Mouse (Mus musculus): ENCODE measurements around the gene Rab3gap1. TPM values are rescaled to one million over a fixed set of nuclear protein-coding genes. Genes with fewer than 3 reads are reported as not detected.

The Rab3gap1 gene
- polyA plus RNA-seq (2015; fragmentation: Nextera tagmentation; extraction: Ambion mirVana): 23.9 and 24.7 TPM in 2 replicates

GRCm38 (mm10) chr1:127868300-127869261, at the start of gene Rab3gap1:
Rab3gap1 (plus strand) TSS chr1:127868773.
- Histone ChIP-seq H3K36me3 (peaks cover 11% of the 10 kb centered on the region), H3K27me3 (no peaks in the 10 kb centered on the region), H3K27ac (peak within 1 kb of the TSS; percentile 86), H3K4me1 (replicated peaks) (peaks cover 8% of the 10 kb centered on the region), H3K9ac (peak within 1 kb of the TSS; percentile 73), H3K9me3 (replicated peaks) (no peaks in the 10 kb centered on the region), H3K4me3 (peak within 1 kb of the TSS; percentile 86), H3K4me2 (peak within 1 kb of the TSS; percentile 58)
- 11% methylated on average over 47 of the region's 47 CpGs for WGBS
- ATAC-seq (replicated peaks; ENCODE audit: insufficient number of reproducible peaks, insufficient read depth, low FRiP score, low read depth): peak; percentile 97

DNA sequence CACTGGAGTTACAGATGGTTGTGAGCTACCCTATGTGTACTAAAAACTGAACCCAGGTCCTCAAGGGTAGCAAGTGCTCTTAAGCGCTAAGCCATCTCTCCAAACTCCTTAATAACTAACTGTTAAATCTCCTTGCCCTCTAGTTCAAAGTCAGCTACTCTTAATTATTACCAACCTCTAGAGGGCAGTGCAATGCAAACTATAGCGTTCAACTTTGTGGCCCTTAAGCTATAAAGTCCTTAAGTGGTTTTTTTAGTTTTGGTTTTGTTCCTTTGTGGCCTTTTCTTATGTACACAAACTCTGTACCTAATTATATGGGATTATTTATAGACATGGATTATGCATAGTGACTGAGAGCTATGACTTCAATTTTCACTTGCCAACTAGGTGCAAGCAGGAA, 41.2 kb upstream of the Rab3gap1 start:
- Histone ChIP-seq H3K4me2 (no peak overlapping the region), H3K4me3 (no peak overlapping the region), H3K9ac (no peak overlapping the region), H3K4me1 (replicated peaks) (no peaks in the 10 kb centered on the region), H3K27me3 (no peaks in the 10 kb centered on the region), H3K27ac (no peak overlapping the region), H3K9me3 (replicated peaks) (no peaks in the 10 kb centered on the region), H3K36me3 (no peaks in the 10 kb centered on the region)
- no peak for ATAC-seq (replicated peaks; ENCODE audit: insufficient number of reproducible peaks, insufficient read depth, low FRiP score, low read depth)
- WGBS: 20% methylated on average over 2 of the region's 2 CpGs

GRCm38 (mm10) chr1:127830215-127830921, 38.2 kb upstream of the Rab3gap1 start:
- Histone ChIP-seq H3K4me1 (replicated peaks) (0 out of 2 replicates have a peak, but pooled peaks cover 4% of the 10 kb centered on the region), H3K9me3 (replicated peaks) (no peaks in the 10 kb centered on the region), H3K27me3 (no peaks in the 10 kb centered on the region), H3K36me3 (no peaks in the 10 kb centered on the region), H3K4me2 (no peak overlapping the region), H3K27ac (no peak overlapping the region), H3K4me3 (no peak overlapping the region), H3K9ac (no peak overlapping the region)
- no peak; the same call in 1 of the 2 replicates for ATAC-seq (replicated peaks; ENCODE audit: insufficient number of reproducible peaks, insufficient read depth, low FRiP score, low read depth)
- 78% methylated on average over 13 of the region's 13 CpGs for WGBS

DNA sequence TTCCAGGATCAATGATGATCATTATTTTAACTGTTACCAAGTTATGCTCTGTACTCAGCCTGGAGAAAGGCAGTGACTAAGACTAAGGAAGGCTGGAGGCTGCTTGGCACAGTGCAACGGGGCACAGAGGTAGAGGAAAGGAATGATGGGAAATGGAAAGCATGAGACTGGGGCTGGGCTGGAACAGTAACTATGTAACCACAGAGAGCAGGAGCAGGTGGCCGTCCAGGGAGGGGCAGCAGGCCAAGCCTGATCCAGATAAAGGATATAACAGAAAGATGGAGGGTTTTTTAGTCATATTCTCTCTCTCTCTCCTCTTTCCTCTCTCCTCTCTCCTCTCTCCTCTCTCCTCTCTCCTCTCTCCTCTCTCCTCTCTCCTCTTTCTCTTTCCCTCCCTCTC, 34.9 kb upstream of the Rab3gap1 start:
- Histone ChIP-seq H3K4me2 (no peak overlapping the region), H3K4me1 (replicated peaks) (0 out of 2 replicates have a peak, but pooled peaks cover 4% of the 10 kb centered on the region), H3K27me3 (no peaks in the 10 kb centered on the region), H3K4me3 (no peak overlapping the region), H3K36me3 (no peaks in the 10 kb centered on the region), H3K9me3 (replicated peaks) (no peaks in the 10 kb centered on the region), H3K27ac (no peak overlapping the region), H3K9ac (no peak overlapping the region)
- WGBS: 52% methylated on average over 2 of the region's 2 CpGs
- no peak for ATAC-seq (replicated peaks; ENCODE audit: insufficient number of reproducible peaks, insufficient read depth, low FRiP score, low read depth)

- no peak overlapping the region for H3K27ac ChIP-seq
- 40% methylated on average over 4 of the region's 4 CpGs for WGBS
- H3K27me3 ChIP-seq: no peaks in the 10 kb centered on the region
- no peak overlapping the region for H3K4me3 ChIP-seq
- H3K4me2 ChIP-seq: no peak overlapping the region
- no peaks in the 10 kb centered on the region for H3K36me3 ChIP-seq
- ATAC-seq (replicated peaks; ENCODE audit: insufficient number of reproducible peaks, insufficient read depth, low FRiP score, low read depth): no peak
- 0 out of 2 replicates have a peak, but pooled peaks cover 4% of the 10 kb centered on the region for H3K4me1 ChIP-seq (replicated peaks)
- no peaks in the 10 kb centered on the region for H3K9me3 ChIP-seq (replicated peaks)
- H3K9ac ChIP-seq: no peak overlapping the region
Observed at GRCm38 (mm10) chr1:127834202-127834601, 34.4 kb upstream of the Rab3gap1 start.

DNA sequence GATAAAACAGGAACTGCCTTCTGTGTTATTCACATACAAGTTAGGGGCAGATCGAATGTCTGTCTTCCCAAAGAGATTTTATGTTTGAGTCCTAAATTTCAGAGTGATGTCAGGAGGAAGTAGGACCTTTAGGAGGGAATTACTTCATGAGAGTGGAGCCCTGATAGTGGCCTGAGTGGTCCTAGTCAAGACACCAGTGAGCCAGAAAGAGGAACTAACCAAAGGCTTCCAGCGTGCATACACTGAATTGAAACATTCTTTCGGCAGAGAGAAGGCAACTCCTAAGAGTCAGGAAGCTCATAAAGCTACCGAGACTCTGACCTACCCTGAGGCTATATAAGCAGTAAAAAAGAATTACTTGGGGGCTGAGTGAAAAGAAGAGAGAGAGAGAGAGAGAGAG, 32.0 kb upstream of the Rab3gap1 start:
- H3K36me3 ChIP-seq: no peaks in the 10 kb centered on the region
- no peaks in the 10 kb centered on the region for H3K9me3 ChIP-seq (replicated peaks)
- no peak for ATAC-seq (replicated peaks; ENCODE audit: insufficient number of reproducible peaks, insufficient read depth, low FRiP score, low read depth)
- 0 out of 2 replicates have a peak, but pooled peaks cover 4% of the 10 kb centered on the region for H3K4me1 ChIP-seq (replicated peaks)
- H3K27me3 ChIP-seq: no peaks in the 10 kb centered on the region
- 54% methylated on average over 4 of the region's 4 CpGs for WGBS
- no peak overlapping the region for H3K4me2 ChIP-seq
- no peak overlapping the region for H3K9ac ChIP-seq
- no peak overlapping the region for H3K27ac ChIP-seq
- H3K4me3 ChIP-seq: no peak overlapping the region

- Histone ChIP-seq H3K9me3 (replicated peaks) (no peaks in the 10 kb centered on the region), H3K9ac (no peak overlapping the region), H3K4me2 (no peak overlapping the region), H3K27ac (no peak overlapping the region), H3K4me1 (replicated peaks) (0 out of 2 replicates have a peak, but pooled peaks cover 4% of the 10 kb centered on the region), H3K4me3 (no peak overlapping the region), H3K36me3 (no peaks in the 10 kb centered on the region), H3K27me3 (no peaks in the 10 kb centered on the region)
- no peak for ATAC-seq (replicated peaks; ENCODE audit: insufficient number of reproducible peaks, insufficient read depth, low FRiP score, low read depth)
- WGBS: 58% methylated on average over 1 of the region's 1 CpGs
Observed at GRCm38 (mm10) chr1:127838602-127839001, 30.0 kb upstream of the Rab3gap1 start.

DNA sequence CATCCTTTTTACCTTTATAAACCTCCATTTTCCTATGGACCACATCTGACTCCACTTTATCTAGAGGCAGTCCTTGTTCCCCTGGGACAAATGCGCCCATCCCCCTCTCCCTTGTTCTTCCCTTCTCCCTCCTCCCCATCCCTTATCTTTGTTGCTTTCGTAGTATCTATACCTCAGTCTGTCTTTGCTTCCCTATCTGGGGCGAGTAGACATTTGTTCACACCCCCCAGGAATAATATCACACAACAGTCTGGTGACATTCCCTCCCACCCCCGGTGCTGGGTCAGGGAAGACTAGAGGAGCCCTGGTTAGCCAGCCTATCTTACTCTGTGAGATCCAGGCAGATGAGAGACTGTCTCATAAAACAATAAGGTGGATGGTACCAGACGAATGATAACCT, 23.1 kb upstream of the Rab3gap1 start:
- no peaks in the 10 kb centered on the region for H3K27me3 ChIP-seq
- no peaks in the 10 kb centered on the region for H3K36me3 ChIP-seq
- no peak overlapping the region for H3K27ac ChIP-seq
- WGBS: 56% methylated on average over 5 of the region's 5 CpGs
- no peak overlapping the region for H3K4me2 ChIP-seq
- no peaks in the 10 kb centered on the region for H3K9me3 ChIP-seq (replicated peaks)
- H3K4me1 ChIP-seq (replicated peaks): no peaks in the 10 kb centered on the region
- no peak overlapping the region for H3K4me3 ChIP-seq
- ATAC-seq (replicated peaks; ENCODE audit: insufficient number of reproducible peaks, insufficient read depth, low FRiP score, low read depth): no peak
- H3K9ac ChIP-seq: no peak overlapping the region

DNA sequence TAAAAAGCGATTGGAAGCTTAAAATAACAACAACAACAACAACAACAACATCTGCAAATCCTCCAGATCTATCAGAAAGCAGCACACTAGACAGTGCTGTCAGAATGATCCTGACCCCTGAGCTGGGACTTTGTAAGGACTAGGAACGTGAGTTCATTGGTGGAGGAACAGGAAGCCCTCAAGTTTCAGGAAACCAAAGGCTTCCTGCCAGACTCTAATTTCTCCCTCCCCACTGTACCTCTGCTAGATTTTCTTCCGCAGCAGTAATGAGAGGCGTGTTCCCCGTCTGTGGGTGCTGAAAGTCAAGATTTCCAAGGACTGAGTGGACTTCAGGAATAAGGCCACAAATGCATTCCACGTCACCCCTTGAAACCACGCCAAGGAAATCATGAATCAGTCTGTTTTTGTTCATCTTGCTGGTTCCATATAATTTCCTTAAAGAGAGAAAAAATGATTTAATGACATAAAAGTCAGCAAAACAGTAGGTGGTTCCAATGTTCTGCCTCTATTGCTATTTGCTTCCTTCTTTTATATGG, 18.4 kb upstream of the Rab3gap1 start:
- no peak for ATAC-seq (replicated peaks; ENCODE audit: insufficient number of reproducible peaks, insufficient read depth, low FRiP score, low read depth)
- no peaks in the 10 kb centered on the region for H3K27me3 ChIP-seq
- no peaks in the 10 kb centered on the region for H3K4me1 ChIP-seq (replicated peaks)
- no peaks in the 10 kb centered on the region; the same call in 1 of the 2 replicates for H3K36me3 ChIP-seq
- H3K9me3 ChIP-seq (replicated peaks): no peaks in the 10 kb centered on the region
- no peak overlapping the region for H3K4me2 ChIP-seq
- H3K27ac ChIP-seq: no peak overlapping the region
- 61% methylated on average over 7 of the region's 7 CpGs for WGBS
- H3K9ac ChIP-seq: no peak overlapping the region
- H3K4me3 ChIP-seq: no peak overlapping the region

- ATAC-seq (replicated peaks; ENCODE audit: insufficient number of reproducible peaks, insufficient read depth, low FRiP score, low read depth): no peak
- no peaks in the 10 kb centered on the region for H3K27me3 ChIP-seq
- WGBS: 77% methylated on average over 14 of the region's 14 CpGs
Observed at GRCm38 (mm10) chr1:127854486-127855222, 13.9 kb upstream of the Rab3gap1 start, which contains the start of gene Map3k19. Map3k19 (minus strand) TSS chr1:127855031.

More at GRCm38 (mm10) chr1:127854486-127855222, 13.9 kb upstream of the Rab3gap1 start, which contains the start of gene Map3k19:
- Histone ChIP-seq H3K9ac (no peak within 1 kb of the TSS), H3K4me1 (replicated peaks) (no peaks in the 10 kb centered on the region), H3K27ac (no peak within 1 kb of the TSS), H3K4me2 (no peak within 1 kb of the TSS), H3K36me3 (no peaks in the 10 kb centered on the region; the same call in 1 of the 2 replicates), H3K9me3 (replicated peaks) (no peaks in the 10 kb centered on the region), H3K4me3 (no peak within 1 kb of the TSS)
